Mouse (Mus musculus) kidney, adult 2 months (tissue): ENCODE measurements around the gene Ltb.

Experiments
- CTCF ChIP-seq: fragments of 200-500 bp; conservative IDR thresholded peaks from 2 replicates; pipeline ENCODE4 v1.5.1; 2011; ENCODE audit warnings: low read depth, mild to moderate bottlenecking, control low read depth, low read length, moderate library complexity, mixed read lengths; ENCODE audit not compliant: insufficient read depth, insufficient read length
- POLR2A ChIP-seq: fragments of 200-500 bp; IDR thresholded peaks from one replicate; pipeline ENCODE4 v1.6.1; 2011; ENCODE audit warnings: low read depth, low read length, control low read depth

DNA sequence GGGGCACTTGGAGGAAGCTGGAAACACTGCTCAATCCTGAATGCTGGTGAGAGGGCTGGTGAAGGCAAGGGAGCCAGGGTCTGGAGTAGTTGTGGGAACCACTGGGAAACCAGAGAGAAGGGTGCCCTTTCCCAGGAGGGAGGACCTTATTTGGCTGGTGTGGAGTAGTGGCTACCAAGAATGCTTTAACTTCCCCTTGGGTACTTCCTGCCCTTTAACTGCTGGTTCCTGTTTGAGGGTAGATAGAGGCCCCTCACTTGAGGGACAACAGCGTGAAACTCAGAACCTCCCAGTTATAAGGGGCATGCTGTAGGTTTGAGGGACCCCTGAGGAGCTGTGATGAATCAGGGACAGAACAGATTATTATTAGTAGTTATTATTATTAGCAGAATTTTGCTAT lies 5.1 kb upstream of the Ltb start:
- TF ChIP-seq CTCF = no peak
- no peak for TF ChIP-seq POLR2A
